Mouse (Mus musculus) cerebellum, adult 9-10 months (tissue): ENCODE data around the gene Inava.

ENCODE experiments used
- DNase-seq: peaks from one replicate; pipeline ENCODE4 v3.0.0; 2022

Gene Inava

DNA sequence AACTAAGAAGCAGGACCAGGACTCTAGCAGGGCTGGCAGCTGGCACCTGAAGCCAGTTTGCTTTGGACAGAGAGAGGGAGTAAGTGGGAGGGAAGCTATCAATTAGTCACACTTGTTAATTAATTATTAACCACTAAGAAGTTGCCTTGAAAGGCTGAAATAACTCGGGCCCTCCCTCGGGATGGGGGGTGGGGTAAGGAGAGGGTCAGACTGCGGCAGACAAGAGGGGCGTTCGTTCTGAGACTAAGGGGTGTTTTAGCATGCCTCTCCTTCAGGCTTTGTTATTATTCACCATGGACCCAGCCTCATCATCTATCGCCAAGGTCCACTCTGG, 5.1 kb downstream of the Inava start:
- DNase-seq: no peak

DNA sequence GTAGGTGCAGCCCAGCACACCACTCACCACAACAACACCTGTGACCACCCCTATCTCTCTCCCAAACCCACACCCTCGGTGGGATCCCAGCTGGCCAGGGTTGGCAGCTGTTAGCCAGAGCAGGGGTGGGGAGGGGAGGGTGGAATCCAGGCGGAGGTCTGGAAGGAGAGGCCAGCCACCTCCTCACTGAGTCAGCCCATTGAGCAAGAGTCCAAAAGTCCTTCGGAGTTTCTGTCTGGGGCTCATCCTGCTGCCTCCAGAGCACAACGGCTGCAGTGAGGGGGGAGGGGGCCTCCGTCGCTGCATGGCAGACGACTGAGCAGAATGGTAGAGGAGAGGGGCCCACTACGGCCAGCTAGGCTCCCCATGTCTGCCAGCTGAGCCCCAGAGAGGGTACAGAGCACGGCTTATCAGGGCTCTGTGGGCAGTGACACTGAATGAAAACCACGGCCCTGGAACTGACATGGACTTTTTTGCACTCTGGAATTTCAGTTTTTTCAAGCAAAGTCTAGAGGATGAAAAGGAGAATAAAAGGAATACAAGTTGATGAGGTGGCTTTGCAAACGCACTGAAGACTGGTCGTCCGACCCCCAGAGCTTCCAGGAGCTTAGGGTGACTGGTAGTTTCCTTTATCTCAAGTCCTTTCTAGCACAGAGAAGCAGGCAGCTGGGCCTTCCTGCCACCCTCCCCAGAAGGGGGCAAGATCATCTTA, 5.6 kb downstream of the Inava start:
- no peak for DNase-seq

DNA sequence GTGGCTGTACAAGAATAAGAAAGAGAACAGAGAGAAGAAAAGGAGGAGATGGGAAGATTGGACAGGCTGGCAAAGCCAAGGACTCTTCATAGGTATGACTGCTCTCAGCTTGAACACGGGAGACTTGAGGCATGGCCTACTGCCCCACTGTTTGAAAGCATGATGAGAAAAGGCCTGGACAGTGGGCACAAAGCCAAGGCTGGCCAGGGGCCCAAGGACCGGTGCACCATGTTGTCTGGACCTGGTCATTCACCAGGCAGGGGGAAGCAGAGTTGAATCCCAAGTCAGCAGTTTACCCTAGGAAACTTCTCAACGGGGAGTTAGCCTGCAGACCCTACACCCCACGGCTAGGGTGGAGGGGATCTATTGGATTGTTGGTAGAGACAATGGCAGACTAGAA, 6.2 kb downstream of the Inava start:
- DNase-seq: no peak

DNA sequence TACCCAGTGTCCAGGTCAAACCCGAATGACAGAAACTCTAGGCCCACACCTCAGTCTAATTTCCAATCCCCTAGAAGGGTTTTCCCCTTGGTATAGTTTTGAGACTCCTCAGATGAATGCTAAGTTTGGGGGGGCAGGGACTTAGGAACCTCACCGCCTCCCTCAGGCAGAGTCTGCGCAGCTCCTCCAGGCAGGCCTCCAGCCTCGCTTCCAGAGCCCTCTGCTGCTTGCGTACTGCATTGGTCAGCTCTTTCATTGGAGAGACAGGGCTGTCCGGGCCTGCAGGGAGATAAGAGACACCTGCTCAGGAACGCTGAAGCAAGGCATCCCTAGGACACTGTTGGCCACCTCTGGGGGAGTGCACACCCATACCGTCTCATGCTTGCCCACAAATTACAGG, 7.4 kb downstream of the Inava start:
- DNase-seq: no peak

DNA sequence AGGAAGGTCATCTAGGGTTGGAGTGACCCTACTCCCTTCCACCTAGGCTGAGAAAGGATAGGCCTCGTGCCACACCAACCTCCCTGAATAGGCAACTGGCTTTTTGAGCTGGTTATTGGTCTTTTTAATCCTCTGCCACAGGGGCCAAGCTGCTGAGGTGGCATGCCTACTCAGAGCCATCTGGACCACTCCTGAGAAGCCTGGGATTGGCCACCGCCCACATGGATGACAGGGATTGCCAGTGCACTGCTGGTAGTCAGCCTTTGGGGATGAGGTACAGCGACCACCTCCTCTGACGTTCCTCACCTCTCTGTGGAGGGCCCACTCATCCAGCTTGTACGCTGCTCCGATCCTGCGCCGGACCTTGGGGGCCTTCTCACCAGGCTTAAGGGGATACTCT, 8.2 kb downstream of the Inava start:
- DNase-seq: no peak

DNA sequence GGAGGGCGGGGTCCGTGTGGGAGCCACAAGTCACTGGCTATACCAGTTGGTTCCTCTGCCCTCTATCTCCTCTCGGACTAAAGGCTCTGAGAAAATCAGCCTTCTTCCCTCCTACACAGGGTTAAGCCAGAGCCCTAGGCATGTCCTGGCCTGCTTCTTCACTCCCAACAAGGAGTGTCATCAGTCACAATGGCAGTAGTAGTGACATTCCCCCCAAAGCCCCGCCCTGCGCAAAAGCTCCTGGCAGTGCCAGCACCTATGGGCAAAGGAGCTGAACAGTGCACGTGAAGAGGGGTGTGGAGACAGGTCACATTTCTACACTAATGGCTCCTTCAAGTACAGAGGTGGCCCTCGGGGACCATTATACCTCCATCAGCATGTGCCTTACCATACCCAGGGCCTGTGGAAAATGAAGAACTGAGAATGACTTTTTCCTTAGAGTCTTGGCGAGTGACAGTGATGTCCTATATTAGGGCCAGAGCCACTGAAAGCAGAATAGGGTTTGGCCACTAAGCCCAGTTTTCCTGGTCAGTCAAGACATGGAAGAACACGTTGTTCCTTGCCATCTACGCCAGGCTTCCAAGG, 10.2 kb downstream of the Inava start:
- no peak for DNase-seq

DNA sequence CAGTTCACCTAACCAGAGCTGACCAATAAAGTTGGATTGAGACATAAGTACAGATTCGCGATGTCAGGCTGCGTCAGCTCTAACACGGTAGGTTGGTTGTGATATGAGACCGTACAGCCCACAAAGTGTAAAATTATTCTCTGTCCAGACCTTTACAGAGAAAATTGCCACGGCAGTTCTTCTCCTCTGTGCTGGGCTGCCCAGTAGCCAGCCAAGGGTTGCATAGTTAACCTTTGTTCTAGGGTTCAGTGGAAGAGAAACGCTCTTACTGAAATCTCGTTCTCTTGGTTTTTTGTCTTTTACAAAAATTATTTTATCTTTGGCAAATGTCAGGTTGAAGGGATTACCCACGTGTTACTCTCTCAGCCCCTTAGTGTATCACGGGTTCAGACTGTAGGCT, 11.7 kb downstream of the Inava start:
- no peak for DNase-seq

DNA sequence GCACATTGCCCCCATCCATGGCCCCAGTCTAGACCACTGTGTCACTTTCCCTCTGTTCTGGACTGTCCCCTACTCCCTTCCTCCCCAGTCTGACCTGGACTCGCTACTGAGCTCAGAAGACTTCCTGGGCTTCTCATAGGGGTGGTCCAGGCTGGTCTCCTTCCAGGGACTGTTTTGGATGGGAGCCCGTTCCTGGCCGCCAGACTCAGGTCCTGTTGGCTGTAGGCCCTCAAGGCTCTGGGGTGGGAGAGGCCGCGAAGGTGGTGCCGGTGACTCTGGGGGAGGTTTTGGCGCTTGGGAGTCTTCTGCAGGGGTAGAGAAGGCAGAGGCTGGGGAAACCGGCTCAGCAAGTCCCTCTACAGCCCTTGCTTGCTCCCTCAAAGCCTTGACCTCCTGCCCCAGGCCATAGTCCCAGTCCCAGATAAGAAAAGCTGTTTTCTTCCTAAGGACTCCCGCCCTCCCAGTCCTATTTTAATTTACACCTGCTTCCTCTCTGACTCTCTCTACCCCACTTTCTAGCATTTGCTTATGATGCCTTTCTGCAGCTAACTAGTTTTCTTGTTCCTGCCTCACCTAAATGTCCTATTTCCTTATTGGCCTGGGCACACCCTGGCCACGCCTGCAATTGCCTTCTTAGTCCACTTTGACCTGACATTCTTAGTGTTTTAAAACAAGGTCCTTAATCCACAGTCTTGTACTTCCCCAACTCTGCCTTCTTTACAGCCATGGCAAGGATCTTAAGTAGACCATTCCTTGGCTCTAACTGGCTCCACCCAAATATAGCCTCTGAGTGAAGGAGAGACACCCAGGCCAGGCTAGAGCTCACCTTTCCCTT, 13.8 kb downstream of the Inava start:
- no peak for DNase-seq

DNA sequence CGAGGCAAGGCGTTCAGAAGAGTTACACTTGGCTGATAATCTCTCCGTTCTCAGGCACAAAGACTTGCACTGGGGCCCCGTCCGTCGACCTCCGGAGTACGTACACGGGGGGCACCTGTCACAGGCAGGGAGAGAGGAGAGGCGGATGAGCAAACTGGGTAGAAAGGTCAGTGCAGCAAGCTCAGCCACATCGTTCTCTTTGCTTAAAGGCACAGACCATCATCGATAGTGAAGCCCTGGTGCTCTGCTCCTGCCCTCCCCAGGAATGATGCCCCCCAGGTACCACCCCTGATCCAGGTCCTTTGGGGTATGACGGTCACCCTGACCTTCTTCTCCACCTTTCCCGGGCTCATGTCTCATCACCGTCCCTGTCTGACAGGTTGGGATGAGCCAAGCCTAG, 19.8 kb downstream of the Inava start:
- no peak for DNase-seq

DNA sequence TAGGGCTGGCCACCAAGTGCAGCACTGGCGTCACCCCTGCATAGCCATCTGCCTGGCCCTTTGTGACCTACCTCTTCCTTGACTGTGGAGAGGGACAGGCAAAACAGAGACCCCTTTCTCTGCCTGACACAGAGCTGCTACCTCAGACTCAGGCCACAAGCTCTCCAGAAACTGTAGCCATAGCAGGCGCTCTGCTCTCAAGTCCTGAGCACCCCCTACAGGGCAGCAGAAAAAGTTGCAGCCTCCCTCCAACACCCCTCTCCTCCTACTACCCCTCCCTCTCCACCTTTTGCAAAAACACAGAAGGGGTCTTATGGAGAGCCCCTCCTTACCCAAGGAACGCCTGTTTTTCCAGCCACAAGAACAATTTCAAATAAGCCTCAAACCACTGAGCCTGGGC, 21.3 kb downstream of the Inava start, which contains the start of gene Mroh3:
Mroh3 (minus strand) TSS at position 26 of the 400 bp plus-strand sequence.
- peak; percentile 9 for DNase-seq

DNA sequence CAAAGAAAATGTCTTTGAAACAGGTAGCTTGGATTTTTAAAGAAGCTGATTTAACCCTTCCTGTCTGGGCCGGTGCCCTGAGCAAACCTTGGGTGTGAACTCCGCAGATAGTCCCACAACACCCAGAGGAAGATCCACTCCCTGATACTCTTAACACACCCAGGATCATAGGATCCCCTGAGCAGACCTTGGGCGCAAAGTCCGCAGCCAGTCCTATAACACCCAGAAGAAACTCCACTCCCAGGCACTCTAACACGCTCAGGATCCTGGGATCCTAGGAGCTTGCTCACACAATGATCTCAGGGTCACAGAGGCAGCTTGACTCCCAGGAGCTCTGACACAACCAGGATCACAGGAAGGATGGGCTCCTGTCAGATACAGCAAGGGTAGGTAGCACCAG, 44.0 kb downstream of the Inava start:
- DNase-seq: no peak

DNA sequence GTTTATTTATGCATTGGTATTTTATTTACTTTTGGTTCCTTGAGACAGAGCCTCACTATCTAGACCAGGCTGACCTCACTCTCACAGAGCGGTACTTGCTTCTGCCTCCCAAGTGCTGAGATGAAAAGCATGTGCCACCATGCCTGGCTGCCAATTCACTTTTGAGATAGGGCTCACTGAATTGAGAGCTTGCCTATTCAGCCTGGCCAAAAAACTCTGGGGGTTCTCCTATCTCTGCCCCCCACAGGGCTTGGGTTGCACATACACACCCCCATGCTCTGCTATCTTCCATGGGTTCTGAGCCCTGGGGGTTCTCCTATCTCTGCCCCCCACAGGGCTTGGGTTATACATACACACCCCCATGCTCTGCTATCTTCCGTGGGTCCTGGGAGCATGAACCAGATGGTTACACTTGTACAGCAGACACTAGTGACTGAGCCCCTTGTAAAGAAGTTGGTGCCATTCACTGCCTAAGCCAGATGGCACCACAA, 54.5 kb downstream of the Inava start:
- DNase-seq: no peak

DNA sequence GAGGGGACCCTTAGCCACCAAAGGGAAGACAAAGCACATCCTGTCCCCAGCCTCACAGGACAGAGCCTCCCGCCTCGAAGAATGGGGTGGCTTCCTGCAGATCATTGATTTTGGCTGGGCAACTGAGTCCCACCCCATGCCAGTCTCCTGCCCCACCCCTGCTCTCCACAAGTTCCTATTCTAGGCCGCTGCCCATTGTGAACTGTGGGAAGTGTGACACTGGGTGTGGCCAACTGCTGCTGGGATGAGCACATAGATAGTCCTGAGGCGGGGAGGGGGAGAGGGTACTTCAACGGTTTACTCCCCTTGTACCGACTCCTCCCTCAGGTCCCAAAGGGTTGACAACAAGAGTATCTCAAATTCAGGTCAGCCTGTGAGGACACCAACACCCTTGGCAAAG, 55.3 kb downstream of the Inava start:
- no peak for DNase-seq

DNA sequence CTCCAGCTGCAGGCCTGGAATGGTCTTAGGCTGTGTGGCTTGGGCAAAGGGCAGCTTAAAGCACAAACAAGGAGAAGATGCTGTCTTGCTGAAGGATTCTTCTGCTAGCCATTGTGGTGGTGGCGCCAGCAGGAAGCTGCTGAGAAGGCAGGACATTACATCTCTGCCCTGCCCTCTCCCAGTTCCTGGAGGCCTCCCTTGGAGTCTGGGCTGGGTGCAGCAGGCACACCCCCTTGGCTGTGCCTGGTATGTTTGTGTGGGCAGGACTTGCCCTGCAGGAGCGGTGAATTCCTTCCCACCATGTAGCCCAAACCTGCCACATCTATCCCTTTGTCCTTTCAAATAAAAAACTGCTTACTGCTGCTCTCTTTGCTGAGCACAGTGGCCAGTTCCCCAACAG, 57.0 kb downstream of the Inava start:
- no peak for DNase-seq

DNA sequence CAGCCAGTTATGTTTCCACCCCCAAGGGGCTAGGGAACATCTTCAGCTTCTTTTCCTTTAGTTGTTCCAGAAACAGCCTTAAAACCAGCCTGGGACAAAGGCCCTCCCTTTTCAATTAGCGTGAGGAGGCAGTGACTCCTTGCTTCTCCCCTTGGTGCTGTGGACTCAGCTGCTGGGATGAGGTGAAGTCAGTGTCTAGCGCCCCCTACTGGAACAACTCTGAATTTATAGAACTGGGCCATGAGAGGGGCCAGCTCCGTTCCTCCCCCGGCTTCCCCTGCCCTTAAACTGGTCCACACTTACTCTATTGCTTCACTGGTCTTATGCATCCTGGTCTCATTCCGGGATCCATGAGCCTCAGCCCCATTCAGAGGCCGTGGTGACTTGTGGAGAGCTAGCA, 58.9 kb downstream of the Inava start:
- peak; percentile 61 for DNase-seq

DNA sequence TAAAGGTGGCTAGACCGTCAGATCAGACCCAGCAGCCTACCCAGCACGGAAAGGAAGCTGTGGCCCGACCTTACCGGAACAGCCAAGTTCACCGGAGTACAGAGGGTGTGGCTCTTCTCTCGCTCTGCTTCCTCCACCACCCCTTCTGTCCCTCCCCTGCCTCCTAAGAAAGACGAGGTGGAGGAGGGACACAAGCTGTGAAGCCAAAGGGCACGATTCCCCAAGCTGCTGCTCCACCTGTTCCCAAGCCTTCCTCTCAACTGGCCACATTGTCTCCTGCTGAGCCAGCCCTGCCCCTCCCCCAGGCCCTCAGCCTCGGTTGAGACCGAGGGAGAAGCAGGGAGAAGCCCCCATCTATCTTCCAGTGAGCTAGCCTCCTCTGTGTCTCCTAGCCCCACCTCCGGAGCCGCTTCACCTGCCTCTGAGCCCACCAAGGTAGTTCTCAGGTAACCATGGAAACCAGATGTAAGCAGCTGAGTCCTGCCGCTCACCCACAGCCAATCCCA, 59.9 kb downstream of the Inava start:
- no peak for DNase-seq

DNA sequence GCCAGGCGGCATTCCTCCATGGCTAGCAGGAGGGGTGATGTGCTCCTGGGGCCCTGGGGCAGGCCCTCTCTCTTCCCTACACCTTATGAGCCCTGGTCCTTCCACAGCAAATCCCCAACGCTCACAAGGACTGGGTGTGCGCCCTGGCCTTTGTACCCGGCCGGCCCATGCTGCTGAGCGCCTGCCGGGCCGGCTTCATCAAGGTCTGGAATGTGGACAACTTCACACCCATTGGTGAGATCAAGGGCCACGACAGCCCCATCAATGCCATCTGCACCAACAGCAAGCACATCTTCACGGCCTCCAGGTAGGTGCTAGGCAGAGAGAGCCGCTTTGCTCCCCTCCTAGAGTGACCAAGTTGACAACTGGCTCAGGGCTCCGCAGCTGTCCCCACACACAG, 61.4 kb downstream of the Inava start:
- DNase-seq: no peak

DNA sequence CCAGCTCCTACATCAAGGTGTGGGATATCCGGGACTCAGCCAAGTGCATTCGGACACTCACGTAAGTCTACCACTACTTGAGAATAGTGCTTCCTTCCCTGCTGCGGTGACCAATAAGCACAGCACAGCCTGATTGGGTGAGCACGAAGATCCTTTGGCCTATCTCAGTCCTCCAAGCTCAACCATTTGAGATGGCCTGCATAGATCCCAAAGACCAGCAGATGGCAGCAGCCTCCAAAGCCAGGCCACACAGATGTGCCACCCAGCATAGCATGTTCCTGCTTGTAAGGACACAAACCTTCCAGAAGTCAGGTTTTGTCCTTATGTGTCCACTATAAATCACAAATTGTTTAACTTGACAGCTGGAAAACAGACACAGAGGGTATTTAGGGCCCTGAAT, 64.0 kb downstream of the Inava start:
- DNase-seq: peak; percentile 76

DNA sequence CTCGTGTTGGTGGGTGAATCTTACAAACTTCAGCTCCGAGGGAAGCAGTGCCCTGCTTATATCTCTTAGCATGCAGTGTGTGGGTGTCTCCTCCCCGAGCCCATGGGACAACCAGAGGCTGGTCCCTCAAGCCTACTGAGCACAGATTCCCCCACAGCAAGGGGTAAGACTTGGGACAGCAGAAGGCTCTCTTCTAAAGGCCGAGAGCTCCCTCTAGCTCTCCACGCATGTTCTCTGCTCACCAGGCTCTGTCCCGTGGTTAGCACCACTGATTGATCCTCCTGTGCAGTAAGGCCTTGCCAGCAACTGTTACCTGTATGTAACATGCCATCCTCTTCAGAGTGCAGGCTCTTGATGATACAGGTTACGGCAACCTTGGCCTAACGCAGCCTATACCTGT, 66.4 kb downstream of the Inava start:
- DNase-seq: no peak

DNA sequence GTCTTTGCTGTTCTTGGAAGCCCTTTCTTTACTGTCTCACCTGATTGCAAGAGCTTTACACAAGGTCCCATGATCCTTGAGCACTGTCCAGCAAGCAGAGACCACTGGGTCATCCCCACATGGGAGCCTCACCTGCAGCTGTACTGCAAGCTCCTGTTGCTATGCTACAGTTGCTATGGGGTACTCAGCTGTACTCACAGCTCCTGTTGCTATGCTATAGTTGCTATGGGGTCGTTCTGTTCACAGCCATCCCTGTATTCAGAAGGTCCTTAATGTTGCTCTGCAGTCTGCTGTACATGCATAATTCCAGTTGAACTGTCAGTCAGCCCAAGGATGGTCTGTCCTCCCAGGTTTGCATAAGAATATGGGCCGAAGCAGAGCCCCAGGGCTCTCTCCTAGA, 68.6 kb downstream of the Inava start:
- no peak for DNase-seq
